Mouse (Mus musculus): ENCODE results near the gene 1700009N14Rik.

The 1700009N14Rik gene

GRCm38 (mm10) chr4:39450069-39450468 is at the start of gene 1700009N14Rik:
1700009N14Rik (plus strand) TSS chr4:39450295.
- DNase-seq (ENCODE audit: low spot score): no peak

GRCm38 (mm10) chr4:39437870-39438367 is 12.2 kb upstream of the 1700009N14Rik start:
- no peak for DNase-seq (ENCODE audit: low spot score)

- no peak for DNase-seq (ENCODE audit: low spot score)
Observed at GRCm38 (mm10) chr4:39474291-39474690, 24.2 kb downstream of the 1700009N14Rik start.

GRCm38 (mm10) chr4:39486393-39486792 is 36.3 kb downstream of the 1700009N14Rik start:
- DNase-seq (ENCODE audit: low spot score): no peak

DNA sequence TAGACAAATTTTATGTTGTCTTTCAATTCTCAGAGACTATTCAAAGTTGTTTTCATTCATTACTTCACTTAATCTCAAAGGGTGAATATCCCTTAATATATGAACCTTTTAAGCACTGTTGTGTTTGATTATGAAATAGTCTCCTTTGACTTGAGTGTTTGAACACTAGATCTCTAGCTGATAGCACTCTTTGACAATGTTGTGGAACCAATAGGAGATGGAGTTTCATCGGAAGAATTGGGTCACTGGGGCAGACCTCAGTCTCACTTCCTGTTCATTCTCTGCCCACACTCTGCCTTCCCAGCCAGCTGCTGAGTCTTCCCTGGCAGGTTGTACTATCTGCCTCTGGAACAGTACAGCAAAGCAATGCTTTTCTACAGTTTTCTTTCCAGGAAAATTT is 43.5 kb downstream of the 1700009N14Rik start:
- no peak for DNase-seq (ENCODE audit: low spot score)

DNA sequence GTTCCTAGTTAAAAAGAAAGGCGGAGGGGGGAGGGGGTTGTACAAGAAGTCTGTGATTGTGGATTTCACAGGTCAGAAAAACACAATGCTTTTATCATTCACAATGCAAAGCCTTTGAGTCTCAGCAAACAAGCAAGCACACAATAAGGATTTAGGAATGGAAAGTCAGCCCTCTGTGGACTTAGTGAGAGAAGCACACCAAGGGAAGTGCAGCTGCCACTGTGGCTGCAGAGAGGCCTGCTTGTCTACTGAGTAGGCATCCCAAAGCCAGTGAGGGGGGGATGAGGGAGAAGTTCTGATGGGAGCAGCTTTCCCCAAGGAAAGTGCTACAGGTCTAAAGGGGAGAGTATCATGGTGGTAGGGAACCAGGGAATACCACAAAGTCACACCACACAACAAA is 45.8 kb downstream of the 1700009N14Rik start:
- DNase-seq (ENCODE audit: low spot score): no peak

All from adipocyte (in vitro differentiated cells).